Mouse (Mus musculus): ENCODE results near the gene Trpm3. TPM values are rescaled to one million over a fixed set of nuclear protein-coding genes. Genes with fewer than 3 reads are reported as not detected.

Gene Trpm3
- polyA plus RNA-seq, 1 experiment from 2014 or later: 6.4 TPM

GRCm38 (mm10) chr19:22437207-22437606, 298.4 kb downstream of the Trpm3 start:
- no peak overlapping the region for H3K9ac ChIP-seq (ENCODE audit: low read depth, low read length)
- H3K4me2 ChIP-seq (ENCODE audit: low read depth, low read length): no peak overlapping the region
- no peaks in the 10 kb centered on the region for H3K9me3 ChIP-seq (ENCODE audit: control insufficient read depth, low read length)
- ATAC-seq (ENCODE audit: low read depth): no peak
- H3K27me3 ChIP-seq (replicated peaks; ENCODE audit: control insufficient read depth, insufficient read depth, low read length): no peaks in the 10 kb centered on the region
- no peak overlapping the region for H3K4me3 ChIP-seq (ENCODE audit: low read depth, low read length)
- no peaks in the 10 kb centered on the region for H3K4me1 ChIP-seq (ENCODE audit: control insufficient read depth, insufficient read depth, low read length)
- H3K27ac ChIP-seq (replicated peaks; ENCODE audit: low read depth, low read length): no peak overlapping the region
- H3K36me3 ChIP-seq (ENCODE audit: control insufficient read depth, insufficient read depth, low read length): no peaks in the 10 kb centered on the region
- WGBS: 87% methylated on average over 2 of the region's 2 CpGs
- DNase-seq (ENCODE audit: low spot score): no peak

DNA sequence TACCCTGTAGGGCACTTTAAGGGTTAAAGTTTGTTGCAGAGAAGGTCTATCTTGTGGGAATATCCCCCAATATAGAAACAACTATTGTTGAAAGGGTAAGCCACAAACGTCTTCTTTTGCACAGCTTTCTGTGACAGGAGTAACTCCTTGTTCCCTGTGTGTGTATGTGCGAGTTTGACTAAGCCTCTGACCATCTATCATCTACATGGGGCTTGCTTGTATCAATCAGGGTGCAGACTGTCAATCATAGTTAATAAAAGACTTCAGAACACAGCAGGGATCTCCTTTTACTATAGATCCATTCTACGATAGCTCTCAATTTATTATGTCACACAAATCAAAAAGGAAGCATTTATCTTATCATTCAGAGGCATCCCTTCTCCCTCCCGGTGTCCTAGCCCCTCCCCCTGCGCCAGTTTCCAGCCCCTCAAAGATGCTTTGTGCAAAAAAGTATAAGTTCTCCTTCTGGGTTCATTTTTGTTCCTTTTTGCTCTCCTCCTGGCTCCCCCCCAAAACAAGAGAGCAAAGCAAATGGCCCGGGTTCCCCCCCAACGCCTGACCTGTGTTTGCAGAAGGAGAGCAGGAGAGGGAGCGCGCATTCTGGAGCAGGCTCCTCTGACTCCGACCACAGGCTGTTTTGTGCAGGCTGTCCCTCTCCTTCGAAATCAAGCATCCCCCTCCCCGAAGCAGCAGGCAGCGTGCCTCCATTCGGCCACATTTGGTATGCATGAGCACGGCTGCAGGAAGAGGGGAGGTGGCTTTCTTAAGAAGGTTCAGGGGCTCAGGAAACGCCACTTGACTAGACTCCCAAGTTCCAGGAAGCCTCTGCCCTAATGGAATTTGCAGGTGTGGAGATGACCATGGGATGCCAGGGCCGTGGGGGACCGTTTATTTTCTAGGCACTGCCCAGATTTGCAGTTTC, 308.8 kb downstream of the Trpm3 start:
- peak; percentile 67 for ATAC-seq (ENCODE audit: low read depth)
- Histone ChIP-seq H3K27me3 (replicated peaks; ENCODE audit: control insufficient read depth, insufficient read depth, low read length) (no peaks in the 10 kb centered on the region), H3K9ac (ENCODE audit: low read depth, low read length) (peak overlapping the region; percentile 27), H3K9me3 (ENCODE audit: control insufficient read depth, low read length) (no peaks in the 10 kb centered on the region), H3K36me3 (ENCODE audit: control insufficient read depth, insufficient read depth, low read length) (no peaks in the 10 kb centered on the region), H3K4me2 (ENCODE audit: low read depth, low read length) (peak overlapping the region; percentile 77), H3K27ac (replicated peaks; ENCODE audit: low read depth, low read length) (no peak overlapping the region), H3K4me1 (ENCODE audit: control insufficient read depth, insufficient read depth, low read length) (peaks cover 7% of the 10 kb centered on the region; the same call in 1 of the 2 replicates), H3K4me3 (ENCODE audit: low read depth, low read length) (peak overlapping the region; percentile 37)
- 4% methylated on average over 17 of the region's 18 CpGs for WGBS
- peak; percentile 31 for DNase-seq (ENCODE audit: low spot score)

GRCm38 (mm10) chr19:22448340-22449288, 309.8 kb downstream of the Trpm3 start:
- ATAC-seq (ENCODE audit: low read depth): peak; percentile 41; the same call in 1 of the 2 replicates
- H3K36me3 ChIP-seq (ENCODE audit: control insufficient read depth, insufficient read depth, low read length): no peaks in the 10 kb centered on the region
- peak overlapping the region; percentile 37 for H3K4me3 ChIP-seq (ENCODE audit: low read depth, low read length)
- H3K4me1 ChIP-seq (ENCODE audit: control insufficient read depth, insufficient read depth, low read length): peaks cover 7% of the 10 kb centered on the region; the same call in 1 of the 2 replicates
- H3K27me3 ChIP-seq (replicated peaks; ENCODE audit: control insufficient read depth, insufficient read depth, low read length): no peaks in the 10 kb centered on the region
- peak overlapping the region; percentile 77 for H3K4me2 ChIP-seq (ENCODE audit: low read depth, low read length)
- 24% methylated on average over 20 of the region's 20 CpGs for WGBS
- 0 out of 2 replicates have a peak overlapping the region, but pooled peaks have one; percentile 38 for H3K9ac ChIP-seq (ENCODE audit: low read depth, low read length)
- no peak overlapping the region for H3K27ac ChIP-seq (replicated peaks; ENCODE audit: low read depth, low read length)
- DNase-seq (ENCODE audit: low spot score): no peak
- H3K9me3 ChIP-seq (ENCODE audit: control insufficient read depth, low read length): no peaks in the 10 kb centered on the region

DNA sequence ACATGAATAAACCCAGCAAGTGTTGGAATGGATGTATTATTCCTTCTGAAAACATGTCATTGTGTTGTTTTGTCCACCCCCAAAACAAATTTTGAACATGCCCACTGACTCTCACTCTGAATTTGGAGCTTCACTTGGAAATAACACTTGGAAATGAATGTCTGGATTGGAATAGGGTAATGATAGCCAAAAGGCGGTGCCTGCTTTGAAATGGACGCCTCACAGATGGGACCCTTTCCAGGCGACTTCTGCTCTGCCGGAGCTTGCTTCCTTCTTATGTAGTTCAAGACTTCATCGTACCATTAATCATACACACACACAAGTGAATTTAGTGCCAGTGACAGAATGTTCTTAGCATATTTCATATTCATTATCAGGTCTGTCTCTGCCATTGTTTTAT, 312.4 kb downstream of the Trpm3 start:
- Histone ChIP-seq H3K36me3 (ENCODE audit: control insufficient read depth, insufficient read depth, low read length) (no peaks in the 10 kb centered on the region), H3K4me3 (ENCODE audit: low read depth, low read length) (no peak overlapping the region), H3K4me2 (ENCODE audit: low read depth, low read length) (no peak overlapping the region), H3K9ac (ENCODE audit: low read depth, low read length) (no peak overlapping the region), H3K27me3 (replicated peaks; ENCODE audit: control insufficient read depth, insufficient read depth, low read length) (no peaks in the 10 kb centered on the region), H3K4me1 (ENCODE audit: control insufficient read depth, insufficient read depth, low read length) (peaks cover 7% of the 10 kb centered on the region; the same call in 1 of the 2 replicates), H3K27ac (replicated peaks; ENCODE audit: low read depth, low read length) (no peak overlapping the region), H3K9me3 (ENCODE audit: control insufficient read depth, low read length) (no peaks in the 10 kb centered on the region)
- 78% methylated on average over 5 of the region's 5 CpGs for WGBS
- no peak for DNase-seq (ENCODE audit: low spot score)
- ATAC-seq (ENCODE audit: low read depth): no peak

GRCm38 (mm10) chr19:22456935-22457334, 318.1 kb downstream of the Trpm3 start:
- Histone ChIP-seq H3K4me1 (ENCODE audit: control insufficient read depth, insufficient read depth, low read length) (no peaks in the 10 kb centered on the region), H3K27ac (replicated peaks; ENCODE audit: low read depth, low read length) (no peak overlapping the region), H3K27me3 (replicated peaks; ENCODE audit: control insufficient read depth, insufficient read depth, low read length) (no peaks in the 10 kb centered on the region), H3K4me2 (ENCODE audit: low read depth, low read length) (no peak overlapping the region), H3K9ac (ENCODE audit: low read depth, low read length) (no peak overlapping the region), H3K4me3 (ENCODE audit: low read depth, low read length) (no peak overlapping the region), H3K9me3 (ENCODE audit: control insufficient read depth, low read length) (no peaks in the 10 kb centered on the region), H3K36me3 (ENCODE audit: control insufficient read depth, insufficient read depth, low read length) (no peaks in the 10 kb centered on the region)
- WGBS: 76% methylated on average over 2 of the region's 2 CpGs
- DNase-seq (ENCODE audit: low spot score) (no peak), ATAC-seq (ENCODE audit: low read depth) (no peak)

- no peak for ATAC-seq (ENCODE audit: low read depth)
- no peak overlapping the region for H3K27ac ChIP-seq (replicated peaks; ENCODE audit: low read depth, low read length)
- DNase-seq (ENCODE audit: low spot score): no peak
- H3K27me3 ChIP-seq (replicated peaks; ENCODE audit: control insufficient read depth, insufficient read depth, low read length): no peaks in the 10 kb centered on the region
- H3K36me3 ChIP-seq (ENCODE audit: control insufficient read depth, insufficient read depth, low read length): no peaks in the 10 kb centered on the region
- no peaks in the 10 kb centered on the region for H3K4me1 ChIP-seq (ENCODE audit: control insufficient read depth, insufficient read depth, low read length)
- H3K9ac ChIP-seq (ENCODE audit: low read depth, low read length): no peak overlapping the region
- H3K4me3 ChIP-seq (ENCODE audit: low read depth, low read length): no peak overlapping the region
- H3K4me2 ChIP-seq (ENCODE audit: low read depth, low read length): no peak overlapping the region
- no peaks in the 10 kb centered on the region for H3K9me3 ChIP-seq (ENCODE audit: control insufficient read depth, low read length)
These were observed 323.2 kb downstream of the Trpm3 start for GRCm38 (mm10) chr19:22462043-22462442.

GRCm38 (mm10) chr19:22463506-22463905, 324.7 kb downstream of the Trpm3 start:
- H3K4me2 ChIP-seq (ENCODE audit: low read depth, low read length): no peak overlapping the region
- H3K36me3 ChIP-seq (ENCODE audit: control insufficient read depth, insufficient read depth, low read length): no peaks in the 10 kb centered on the region
- H3K9ac ChIP-seq (ENCODE audit: low read depth, low read length): no peak overlapping the region
- no peak overlapping the region for H3K27ac ChIP-seq (replicated peaks; ENCODE audit: low read depth, low read length)
- H3K27me3 ChIP-seq (replicated peaks; ENCODE audit: control insufficient read depth, insufficient read depth, low read length): no peaks in the 10 kb centered on the region
- no peaks in the 10 kb centered on the region for H3K9me3 ChIP-seq (ENCODE audit: control insufficient read depth, low read length)
- no peaks in the 10 kb centered on the region for H3K4me1 ChIP-seq (ENCODE audit: control insufficient read depth, insufficient read depth, low read length)
- 45% methylated on average over 3 of the region's 3 CpGs for WGBS
- DNase-seq (ENCODE audit: low spot score) (no peak), ATAC-seq (ENCODE audit: low read depth) (no peak)
- H3K4me3 ChIP-seq (ENCODE audit: low read depth, low read length): no peak overlapping the region

DNA sequence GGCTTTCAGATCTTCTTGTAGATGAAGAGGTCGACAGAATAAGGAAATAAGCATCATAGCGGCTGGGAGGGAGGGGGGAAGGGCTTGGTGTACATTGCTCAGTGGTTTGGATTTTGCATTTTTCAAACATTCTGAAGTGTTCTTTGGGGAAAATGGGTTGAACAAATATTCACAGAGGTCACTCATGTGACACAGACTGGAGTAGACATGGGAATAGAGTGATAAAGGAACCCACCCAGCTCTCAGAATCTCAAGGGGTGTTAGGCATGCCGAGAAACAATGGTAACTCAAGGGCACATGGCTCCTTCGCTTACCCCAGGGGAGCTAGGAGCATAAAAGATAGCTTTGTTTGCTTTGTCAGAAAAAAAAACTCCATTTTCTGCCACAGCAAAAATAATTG, 330.8 kb downstream of the Trpm3 start:
- Histone ChIP-seq H3K27me3 (replicated peaks; ENCODE audit: control insufficient read depth, insufficient read depth, low read length) (no peaks in the 10 kb centered on the region), H3K9ac (ENCODE audit: low read depth, low read length) (no peak overlapping the region), H3K36me3 (ENCODE audit: control insufficient read depth, insufficient read depth, low read length) (no peaks in the 10 kb centered on the region), H3K4me3 (ENCODE audit: low read depth, low read length) (no peak overlapping the region), H3K4me1 (ENCODE audit: control insufficient read depth, insufficient read depth, low read length) (no peaks in the 10 kb centered on the region), H3K9me3 (ENCODE audit: control insufficient read depth, low read length) (no peaks in the 10 kb centered on the region), H3K27ac (replicated peaks; ENCODE audit: low read depth, low read length) (no peak overlapping the region), H3K4me2 (ENCODE audit: low read depth, low read length) (no peak overlapping the region)
- no peak for DNase-seq (ENCODE audit: low spot score)
- WGBS: 72% methylated on average over 4 of the region's 4 CpGs
- ATAC-seq (ENCODE audit: low read depth): no peak
